In genomic region chr4:140507172-140507714, GRCm38 (mm10) we compare ENCODE assay signal across 9 mouse cellular contexts.
A peak's percentile ranks its signal among the peaks of the same experiment; 100 is the strongest.
DNase-seq lines count a peak whose midpoint lies in the region; ATAC-seq and TF ChIP-seq lines count a peak whose summit lies in the region.
"Had no signal": no experiment of that assay in that cellular context is flagged by ENCODE, and none has a peak within 500 bp of the region (broad histone marks: within the 10 kb centered on the region; RNA-seq: fewer than 3 reads in every experiment).

No protein-coding gene starts in this region.

- ATAC-seq in heart, embryonic 12.5 days (ENCODE audit: insufficient number of reproducible peaks, low FRiP score), result peak; percentile 25; the same call in 1 of the 2 replicates
- ATAC-seq in activated CD4-positive, CD25-positive, alpha-beta regulatory T cell, adult 4 months, result no peak

- TF ChIP-seq CTCF in lung, adult 2 months (IDR thresholded peaks at IDR 0.05; ENCODE audit: insufficient read depth, low read length), result no peak

- H3K27ac ChIP-seq in heart, embryonic 12.5 days (ENCODE audit: poor library complexity, severe bottlenecking), result no peak overlapping the region
- no peak overlapping the region for H3K27ac ChIP-seq in heart, embryonic 10.5 days
- H3K27ac ChIP-seq: liver, embryonic 15.5 days had no signal

- peaks cover 14% of the 10 kb centered on the region; the same call in 1 of the 2 replicates for H3K27me3 ChIP-seq in heart, embryonic 12.5 days (replicated peaks)
- H3K27me3 ChIP-seq in heart, embryonic 10.5 days (ENCODE audit: insufficient read depth, poor library complexity, severe bottlenecking), result peaks cover 19% of the 10 kb centered on the region; the same call in 1 of the 2 replicates
- H3K27me3 ChIP-seq: liver, embryonic 15.5 days had no signal

- no peak for DNase-seq in heart, embryonic 10.5 days (ENCODE audit: low spot score)
- peak; percentile 3 for DNase-seq in lung, postnatal 36 days
- DNase-seq in lung, adult 2 months, result no peak
- peak; percentile 24 to 60 for DNase-seq in adrenal gland, postnatal 36 days
- peak; percentile 57 for DNase-seq in retina, embryonic 14.5 days (ENCODE audit: low spot score)
- DNase-seq in spleen, adult 18-20 months, result no peak

- 29% methylated on average over 15 of the region's 15 CpGs for WGBS in heart, embryonic 12.5 days
- 33% methylated on average over 15 of the region's 15 CpGs for WGBS in heart, embryonic 10.5 days
- WGBS in lung, adult 2 months, result 43% methylated on average over 15 of the region's 15 CpGs

- H3K9ac ChIP-seq in heart, embryonic 12.5 days, result no peak overlapping the region
- H3K9ac ChIP-seq: liver, embryonic 15.5 days had no signal

- H3K4me3 ChIP-seq in heart, embryonic 12.5 days, result no peak overlapping the region
- H3K4me3 ChIP-seq in heart, embryonic 10.5 days, result no peak overlapping the region
- no peak overlapping the region for H3K4me3 ChIP-seq in lung, adult 2 months (replicated peaks; ENCODE audit: extremely low read depth, low read depth, low read length)
- H3K4me3 ChIP-seq: liver, embryonic 15.5 days had no signal

- H3K4me1 ChIP-seq in heart, embryonic 12.5 days (replicated peaks), result peaks cover 12% of the 10 kb centered on the region; the same call in 1 of the 2 replicates
- H3K4me1 ChIP-seq in heart, embryonic 10.5 days, result peaks cover 16% of the 10 kb centered on the region
- H3K4me1 ChIP-seq in lung, adult 2 months (ENCODE audit: control insufficient read depth, insufficient read depth, low read length), result no peaks in the 10 kb centered on the region
- H3K4me1 ChIP-seq: liver, embryonic 15.5 days had no signal

- H3K4me2 ChIP-seq in heart, embryonic 12.5 days, result no peak overlapping the region
- H3K4me2 ChIP-seq: liver, embryonic 15.5 days had no signal

- H3K9me3 ChIP-seq in heart, embryonic 12.5 days (replicated peaks), result no peaks in the 10 kb centered on the region
- no peaks in the 10 kb centered on the region for H3K9me3 ChIP-seq in heart, embryonic 10.5 days
- H3K9me3 ChIP-seq: liver, embryonic 15.5 days had no signal

- no peaks in the 10 kb centered on the region for H3K36me3 ChIP-seq in heart, embryonic 12.5 days
- no peaks in the 10 kb centered on the region for H3K36me3 ChIP-seq in heart, embryonic 10.5 days
- H3K36me3 ChIP-seq: liver, embryonic 15.5 days had no signal

- no peak for TF ChIP-seq POLR2A in lung, adult 2 months (IDR thresholded peaks at IDR 0.05; ENCODE audit: borderline replicate concordance, extremely low read depth, low read depth, low read length)

Comparison
In these comparisons a context has a peak if more than half of its experiments do, and no peak if none do; other contexts are left out.
1. DNase-seq: peak in lung, postnatal 36 days (single experiment), adrenal gland, postnatal 36 days (2 of 2) and retina, embryonic 14.5 days (single experiment); none in heart, embryonic 10.5 days (single experiment), lung, adult 2 months (single experiment) and spleen, adult 18-20 months (0 of 2).